Mouse (Mus musculus) kidney, postnatal 0 days (tissue): ENCODE data around the gene Atp1a2. TPM values are rescaled to one million over a fixed set of nuclear protein-coding genes. Genes with fewer than 3 reads are reported as not detected.

Experiments used
- ATAC-seq: fragments of 200-750 bp; cut with Nextera tagmentation; replicated peaks from 2 replicates; pipeline ENCODE4 v1.8.0; 2017; ENCODE audit warnings: low read depth, moderate number of reproducible peaks, moderate TSS enrichment, moderate library complexity; ENCODE audit not compliant: low FRiP score
- DNase-seq: peaks from one replicate; pipeline ENCODE4 v3.0.0-alpha.2; 2016; ENCODE audit warnings: low spot score
- H3K27ac ChIP-seq: fragments of 300-500 bp; sonication (generic); 2 replicates; pipeline ENCODE4 v1.5.1; 2014; ENCODE audit warnings: mild to moderate bottlenecking
- H3K27me3 ChIP-seq: fragments of 300-500 bp; sonication (generic); 2 replicates; pipeline ENCODE4 v1.6.1; 2014; ENCODE audit warnings: low read length, mixed read lengths; ENCODE audit not compliant: insufficient read depth
- H3K36me3 ChIP-seq: fragments of 300-500 bp; sonication (generic); 2 replicates; pipeline ENCODE4 v1.6.1; 2014; ENCODE audit warnings: low read length, mixed read lengths; ENCODE audit not compliant: insufficient read depth
- H3K4me1 ChIP-seq: fragments of 300-500 bp; sonication (generic); replicated peaks from 2 replicates; pipeline ENCODE4 v1.6.1; 2014; ENCODE audit warnings: antibody characterized with exemption, low read length, mixed read lengths; ENCODE audit not compliant: insufficient read depth
- H3K4me2 ChIP-seq: fragments of 300-500 bp; sonication (generic); 2 replicates; pipeline ENCODE4 v1.6.1; 2014; ENCODE audit warnings: mild to moderate bottlenecking, low read length, moderate library complexity, mixed read lengths
- H3K4me3 ChIP-seq: fragments of 300-500 bp; sonication (generic); replicated peaks from 2 replicates; pipeline ENCODE4 v1.5.1; 2014; ENCODE audit warnings: low read depth, low read length
- H3K9ac ChIP-seq: fragments of 300-500 bp; sonication (generic); 2 replicates; pipeline ENCODE4 v1.6.1; 2014; ENCODE audit warnings: low read depth, low read length
- H3K9me3 ChIP-seq: fragments of 300-500 bp; sonication (generic); replicated peaks from 2 replicates; pipeline ENCODE4 v1.6.1; 2016; ENCODE audit warnings: low read length, inconsistent platforms, mixed read lengths
- CTCF ChIP-seq: IDR thresholded peaks from 2 replicates; pipeline ENCODE4 v1.5.1; 2016; ENCODE audit warnings: antibody characterized with exemption, low read depth, mild to moderate bottlenecking, moderate library complexity
- WGBS: fragments of 180-500 bp; shearing (Covaris S2); extraction: QIAGEN DNeasy Blood & Tissue Kit; methylation state at CpG from one replicate; pipeline ENCODE4 v1.1.7; 2014; 5-methylcytosine and 5-hydroxymethylcytosine counted together
- polyA plus RNA-seq: library from polyadenylated mRNA; unstranded; fragments of >200 nt; fragmentation: Nextera tagmentation; extraction: Ambion mirVana; gene quantifications from 2 replicates; pipeline ENCODE4 v1.2.1, GENCODE M21; 2015

Gene Atp1a2
- polyA plus RNA-seq, 1 experiment from 2014 or later = 1.6 TPM

GRCm38 (mm10) chr1:172302851-172303250 is 5.0 kb upstream of the Atp1a2 start:
- Histone ChIP-seq H3K9ac (no peak overlapping the region), H3K4me2 (no peak overlapping the region), H3K36me3 (no peaks in the 10 kb centered on the region), H3K4me3 (no peak overlapping the region), H3K27me3 (no peaks in the 10 kb centered on the region), H3K4me1 (0 out of 2 replicates have a peak, but pooled peaks cover 2% of the 10 kb centered on the region), H3K27ac (no peak overlapping the region), H3K9me3 (no peaks in the 10 kb centered on the region)
- WGBS = 14% methylated on average over 6 of the region's 6 CpGs
- ATAC-seq (no peak), DNase-seq (no peak)
- TF ChIP-seq CTCF = no peak

GRCm38 (mm10) chr1:172302311-172302710 is 4.4 kb upstream of the Atp1a2 start:
- TF ChIP-seq CTCF = no peak
- Histone ChIP-seq H3K4me1 (0 out of 2 replicates have a peak, but pooled peaks cover 2% of the 10 kb centered on the region), H3K9me3 (no peaks in the 10 kb centered on the region), H3K4me3 (no peak overlapping the region), H3K36me3 (no peaks in the 10 kb centered on the region), H3K27me3 (no peaks in the 10 kb centered on the region), H3K9ac (no peak overlapping the region), H3K27ac (no peak overlapping the region), H3K4me2 (no peak overlapping the region)
- ATAC-seq (no peak), DNase-seq (no peak)
- 55% methylated on average over 3 of the region's 3 CpGs for WGBS

GRCm38 (mm10) chr1:172301180-172301579 is 3.3 kb upstream of the Atp1a2 start:
- no peak for DNase-seq
- no peak overlapping the region for H3K9ac ChIP-seq

GRCm38 (mm10) chr1:172300247-172300646 is 2.4 kb upstream of the Atp1a2 start:
- DNase-seq = no peak
- H3K9me3 ChIP-seq = no peaks in the 10 kb centered on the region

More at GRCm38 (mm10) chr1:172301180-172301579, 3.3 kb upstream of the Atp1a2 start:
- 62% methylated on average over 12 of the region's 12 CpGs for WGBS
- Histone ChIP-seq H3K36me3 (no peaks in the 10 kb centered on the region), H3K4me3 (no peak overlapping the region), H3K9me3 (no peaks in the 10 kb centered on the region), H3K4me2 (no peak overlapping the region), H3K27me3 (no peaks in the 10 kb centered on the region), H3K27ac (no peak overlapping the region), H3K4me1 (no peaks in the 10 kb centered on the region)
- no peak for ATAC-seq
- TF ChIP-seq CTCF = no peak

GRCm38 (mm10) chr1:172299528-172299927 is 1.7 kb upstream of the Atp1a2 start:
- Histone ChIP-seq H3K4me3 (no peak overlapping the region), H3K4me2 (no peak overlapping the region), H3K9ac (no peak overlapping the region), H3K27me3 (no peaks in the 10 kb centered on the region), H3K36me3 (no peaks in the 10 kb centered on the region), H3K9me3 (no peaks in the 10 kb centered on the region), H3K27ac (no peak overlapping the region), H3K4me1 (0 out of 2 replicates have a peak, but pooled peaks cover 2% of the 10 kb centered on the region)
- 66% methylated on average over 7 of the region's 7 CpGs for WGBS
- ATAC-seq = no peak
- TF ChIP-seq CTCF = no peak
- no peak for DNase-seq

More at GRCm38 (mm10) chr1:172300247-172300646, 2.4 kb upstream of the Atp1a2 start:
- no peak for TF ChIP-seq CTCF
- WGBS = 69% methylated on average over 5 of the region's 5 CpGs
- Histone ChIP-seq H3K9ac (no peak overlapping the region), H3K4me1 (0 out of 2 replicates have a peak, but pooled peaks cover 2% of the 10 kb centered on the region), H3K36me3 (no peaks in the 10 kb centered on the region), H3K27ac (no peak overlapping the region), H3K4me3 (no peak overlapping the region), H3K27me3 (no peaks in the 10 kb centered on the region), H3K4me2 (no peak overlapping the region)
- ATAC-seq = no peak

- H3K27me3 ChIP-seq = no peaks in the 10 kb centered on the region
- no peaks in the 10 kb centered on the region for H3K9me3 ChIP-seq
- H3K4me1 ChIP-seq = 0 out of 2 replicates have a peak, but pooled peaks cover 7% of the 10 kb centered on the region
- no peak overlapping the region for H3K9ac ChIP-seq
- peak overlapping the region; percentile 54; the same call in 1 of the 2 replicates for H3K27ac ChIP-seq
- no peaks in the 10 kb centered on the region for H3K36me3 ChIP-seq
- ATAC-seq (no peak), DNase-seq (no peak)
- no peak overlapping the region for H3K4me3 ChIP-seq
- TF ChIP-seq CTCF = no peak
- H3K4me2 ChIP-seq = peak overlapping the region; percentile 52
- 69% methylated on average over 6 of the region's 6 CpGs for WGBS
Observed at GRCm38 (mm10) chr1:172296816-172297510, 901 bp downstream of the Atp1a2 start.
